Mouse (Mus musculus) right cerebral cortex, postnatal 10 days (tissue): ENCODE measurements around the gene Gm6904.
"Not testable (repeated sequence)": the region's sequence is repeated elsewhere in the genome, so short reads cannot be mapped to it uniquely, and the experiment has no call there.

Experiments used
- DNase-seq, 2 experiments: peaks; one replicate each; pipeline ENCODE4 v3.0.0; 2021; ENCODE audit warnings: low spot score in 2 of 2

The Gm6904 gene

GRCm38 (mm10) chr14:59260056-59260455 lies at the start of gene Gm6904:
Gm6904 (minus strand) TSS chr14:59260216.
- no peak for DNase-seq

- not testable (repeated sequence) for DNase-seq
Measured at GRCm38 (mm10) chr14:59297391-59297790, 37.4 kb upstream of the Gm6904 start, which contains the start of gene Phf11a. Phf11a (minus strand) TSS chr14:59297522.

GRCm38 (mm10) chr14:59291769-59292168 lies 31.8 kb upstream of the Gm6904 start:
- not testable (repeated sequence) for DNase-seq

- not testable (repeated sequence) for DNase-seq
Measured at GRCm38 (mm10) chr14:59274961-59275360, 14.9 kb upstream of the Gm6904 start.

DNA sequence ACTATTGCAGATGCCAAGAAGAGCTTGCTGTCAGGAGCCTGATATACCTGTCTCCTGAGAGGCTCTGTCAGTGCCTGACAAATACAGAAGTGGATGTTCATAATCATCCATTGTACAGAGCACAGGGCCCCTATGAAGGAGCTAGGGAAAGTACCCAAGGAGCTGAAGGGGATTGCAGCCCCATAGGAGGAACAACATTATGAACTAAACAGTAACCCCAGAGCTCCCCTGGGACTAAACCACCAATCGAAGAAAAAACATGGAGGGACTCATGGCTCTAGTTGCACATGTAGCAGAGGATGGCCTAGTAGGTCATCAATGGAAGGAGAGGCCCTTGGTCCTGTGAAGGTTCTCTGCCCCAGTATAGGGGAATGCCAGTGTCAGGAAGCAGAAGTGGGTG lies 4.2 kb downstream of the Gm6904 start:
- not testable (repeated sequence) for DNase-seq

DNA sequence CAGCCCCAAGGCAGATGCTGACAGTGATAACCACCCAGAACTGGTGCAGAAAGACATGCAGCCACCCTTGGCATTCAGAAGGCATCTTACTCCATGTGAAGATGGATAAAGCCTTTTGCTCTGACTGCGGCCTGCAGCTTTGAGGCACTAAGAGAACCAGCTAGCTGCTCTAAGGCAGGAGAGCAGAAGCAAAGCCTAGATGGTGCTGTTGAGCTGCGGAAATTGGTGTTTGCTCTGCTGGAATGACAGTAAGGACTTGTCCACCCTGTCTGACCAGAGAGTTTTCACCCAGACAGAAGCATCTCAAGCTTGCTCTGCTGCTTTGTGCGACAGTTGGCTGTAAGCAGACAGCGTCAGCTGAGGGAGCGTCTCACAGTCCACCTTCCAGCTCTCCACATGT lies 9.7 kb downstream of the Gm6904 start:
- peak in 1 of 2 experiments; percentile 29 for DNase-seq

- DNase-seq = no peak
Measured at GRCm38 (mm10) chr14:59233635-59234034, 26.4 kb downstream of the Gm6904 start.

- no peak for DNase-seq
Measured at GRCm38 (mm10) chr14:59232003-59232402, 28.0 kb downstream of the Gm6904 start.

DNA sequence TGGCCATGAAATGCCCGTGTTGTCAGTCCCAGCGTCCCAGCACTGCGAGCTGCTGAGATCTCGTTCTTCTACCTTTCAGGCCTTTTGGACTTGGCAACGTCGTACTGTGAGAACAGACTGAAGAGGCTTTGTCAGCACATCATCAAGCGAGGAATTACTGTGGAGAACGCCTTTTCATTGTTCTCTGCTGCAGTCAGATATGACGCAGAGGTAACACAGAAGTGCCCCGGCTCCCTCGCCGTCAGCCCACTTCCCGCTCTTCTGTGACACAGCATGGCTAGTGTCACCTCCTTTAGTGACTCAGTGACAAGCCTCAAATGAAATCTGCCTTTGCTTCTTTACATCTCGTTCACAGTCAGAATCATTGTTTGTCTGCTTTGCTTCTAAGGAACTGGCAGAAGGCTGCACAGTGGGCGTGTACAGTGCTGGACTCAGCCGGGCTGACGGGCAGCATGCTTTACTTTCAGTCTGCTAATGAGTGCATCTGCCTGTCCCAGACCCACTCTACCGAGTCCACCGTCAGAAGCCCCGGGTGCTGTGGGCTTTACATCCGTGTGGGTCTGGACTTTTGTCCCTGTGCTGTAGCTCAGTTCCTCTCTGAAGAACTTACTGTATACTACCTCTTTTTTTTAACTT lies 29.6 kb downstream of the Gm6904 start:
- no peak for DNase-seq

GRCm38 (mm10) chr14:59229822-59230221 lies 30.2 kb downstream of the Gm6904 start:
- no peak for DNase-seq

DNA sequence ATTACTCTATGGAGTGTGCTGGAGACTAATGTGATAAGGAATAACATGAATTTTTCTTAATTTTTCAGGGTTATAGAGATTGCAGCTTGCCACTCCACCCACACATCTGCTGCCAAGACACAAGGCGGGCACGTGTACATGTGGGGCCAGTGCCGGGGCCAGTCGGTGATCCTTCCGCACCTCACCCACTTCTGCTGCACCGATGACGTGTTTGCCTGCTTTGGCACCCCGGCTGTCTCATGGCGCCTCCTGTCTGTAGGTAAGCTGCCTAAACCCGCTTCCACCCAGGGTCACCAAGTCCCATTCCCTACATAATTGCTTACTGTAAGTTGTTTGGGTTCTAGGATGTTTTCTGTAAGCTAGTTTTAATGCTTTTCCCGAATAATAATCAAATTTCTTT lies 33.8 kb downstream of the Gm6904 start:
- DNase-seq = no peak

DNA sequence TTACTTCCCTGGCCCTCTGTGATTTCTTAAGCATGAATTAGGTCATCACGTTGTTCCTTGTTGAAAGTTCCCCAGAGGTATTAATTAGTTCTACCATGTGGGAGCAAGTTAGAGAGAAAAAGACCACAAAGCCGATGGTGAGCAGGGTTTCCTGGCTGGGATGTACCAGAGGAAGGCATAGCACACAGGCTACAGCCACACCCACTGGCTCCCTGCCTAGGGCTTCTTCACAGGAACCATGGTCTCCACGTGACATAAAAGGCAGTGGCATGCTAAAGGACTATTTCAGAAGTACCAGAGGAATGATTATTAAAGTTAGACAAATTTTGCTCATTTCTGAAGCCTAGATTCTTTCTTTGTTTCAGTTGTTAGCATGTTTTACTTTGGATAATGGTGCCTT lies 40.8 kb downstream of the Gm6904 start:
- no peak for DNase-seq

DNA sequence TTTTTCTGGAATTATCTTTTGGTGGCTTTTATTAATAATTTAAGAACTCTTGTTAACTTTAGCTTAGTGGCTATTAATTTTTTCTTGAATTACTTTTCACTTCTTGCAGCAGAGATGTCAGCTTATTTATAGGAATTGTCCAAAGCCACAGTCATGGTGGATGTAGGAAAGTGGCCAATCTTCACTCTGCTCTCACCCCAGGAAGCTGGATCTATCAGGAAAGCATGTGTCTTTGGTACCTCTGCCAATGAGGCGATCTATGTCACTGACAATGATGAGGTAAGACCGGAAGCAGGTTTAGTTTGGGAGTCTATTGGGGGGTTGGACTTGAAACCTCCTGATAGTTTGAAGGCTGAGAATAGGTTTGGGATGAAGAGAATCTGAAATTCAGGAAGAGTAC lies 50.2 kb downstream of the Gm6904 start:
- DNase-seq = no peak

DNA sequence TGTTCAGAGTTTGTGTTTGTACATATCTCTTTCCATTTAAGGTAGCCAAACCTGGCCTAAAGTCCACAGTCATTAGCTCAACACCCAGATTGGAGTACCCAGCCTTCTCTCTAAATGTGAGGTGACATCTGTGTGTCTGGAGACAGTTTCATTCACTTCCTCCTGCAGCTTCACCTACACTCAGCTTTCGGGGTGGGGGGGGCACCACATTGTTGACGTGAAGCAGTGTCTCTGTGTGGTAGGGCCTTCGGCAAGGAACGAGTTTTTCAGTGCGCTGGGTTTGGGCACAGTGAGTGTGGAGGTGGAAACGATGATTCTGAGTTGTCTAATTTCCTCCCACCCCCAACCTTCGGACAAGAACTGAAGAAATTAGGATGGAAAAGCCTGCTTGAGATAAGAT lies 51.0 kb downstream of the Gm6904 start:
- no peak for DNase-seq

DNA sequence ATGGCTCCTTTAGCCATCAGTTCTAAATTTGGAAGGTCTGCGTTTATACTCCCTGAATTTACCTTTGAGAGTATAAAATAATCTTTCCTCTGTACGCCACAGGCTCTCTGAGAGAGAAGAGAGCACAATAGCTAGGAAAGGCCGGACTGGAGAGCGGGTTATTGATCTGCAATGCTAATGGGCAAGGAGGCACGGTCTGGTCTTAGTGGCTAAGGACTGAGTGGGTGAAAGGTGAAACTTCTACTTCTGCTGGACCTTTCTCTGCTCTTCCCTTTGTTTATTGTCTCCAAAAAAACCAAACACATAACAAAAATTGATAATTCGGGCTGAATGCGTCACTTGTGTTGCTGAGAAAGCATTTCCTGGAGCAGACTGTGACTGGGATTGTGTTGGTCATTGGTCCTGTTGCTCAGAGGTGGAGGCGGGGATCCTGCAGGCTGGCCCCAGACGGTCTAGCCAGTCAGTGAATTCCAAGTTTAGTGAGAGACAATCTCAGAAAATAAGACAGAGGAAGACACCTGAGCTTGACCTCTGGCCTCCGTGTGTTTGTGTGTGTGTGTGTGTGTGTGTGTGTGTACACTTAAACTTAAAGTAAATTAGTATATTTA lies 53.9 kb downstream of the Gm6904 start:
- DNase-seq = no peak

- DNase-seq = no peak
Measured at GRCm38 (mm10) chr14:59205461-59205860, 54.6 kb downstream of the Gm6904 start.

DNA sequence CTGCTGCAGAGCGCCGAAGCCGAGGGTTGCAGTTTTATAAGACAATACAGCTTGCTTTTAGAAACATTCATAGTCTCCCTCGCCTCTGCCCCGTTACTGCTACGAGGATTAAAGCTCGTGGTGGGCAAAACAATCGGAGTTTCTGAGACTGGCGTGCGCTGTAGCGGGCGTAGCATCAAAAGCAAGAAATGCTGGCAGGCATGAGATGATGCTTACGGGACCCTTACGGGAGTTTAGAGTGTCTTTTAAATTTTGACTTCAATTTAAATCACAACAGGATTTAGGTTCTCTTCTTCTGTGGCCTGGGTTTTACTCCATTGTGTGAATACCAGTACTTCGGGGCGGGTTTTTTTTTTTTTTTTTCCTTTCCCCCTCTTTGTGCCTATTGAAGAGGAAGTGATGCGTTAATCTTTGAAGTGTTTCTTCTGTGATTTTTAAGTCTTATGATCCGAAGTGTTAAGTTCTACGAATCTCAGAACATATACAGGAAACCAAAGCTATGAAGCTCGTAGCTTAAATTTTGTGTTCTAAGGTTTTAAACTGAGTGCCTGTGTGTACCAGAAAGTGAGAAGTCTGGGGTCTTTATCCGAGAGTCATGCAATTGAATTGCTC lies 58.3 kb downstream of the Gm6904 start:
- DNase-seq = no peak

GRCm38 (mm10) chr14:59200711-59201603 lies 59.1 kb downstream of the Gm6904 start, which contains the start of gene Rcbtb1:
Rcbtb1 (plus strand) TSS chr14:59201209.
- DNase-seq = peak; percentile 94
